Mouse (Mus musculus) kidney, postnatal 0 days (tissue): ENCODE measurements around the gene Unc5b. TPM values are rescaled to one million over a fixed set of nuclear protein-coding genes. Genes with fewer than 3 reads are reported as not detected.
A peak's percentile ranks its signal among the peaks of the same experiment; 100 is the strongest.

Source experiments
- ATAC-seq: fragments of 200-750 bp; cut with Nextera tagmentation; replicated peaks from 2 replicates; pipeline ENCODE4 v1.8.0; 2017; ENCODE audit warnings: low read depth, moderate number of reproducible peaks, moderate TSS enrichment, moderate library complexity; ENCODE audit not compliant: low FRiP score
- DNase-seq: peaks from one replicate; pipeline ENCODE4 v3.0.0-alpha.2; 2016; ENCODE audit warnings: low spot score
- H3K27ac ChIP-seq: fragments of 300-500 bp; sonication (generic); 2 replicates; pipeline ENCODE4 v1.5.1; 2014; ENCODE audit warnings: mild to moderate bottlenecking
- H3K27me3 ChIP-seq: fragments of 300-500 bp; sonication (generic); 2 replicates; pipeline ENCODE4 v1.6.1; 2014; ENCODE audit warnings: low read length, mixed read lengths; ENCODE audit not compliant: insufficient read depth
- H3K36me3 ChIP-seq: fragments of 300-500 bp; sonication (generic); 2 replicates; pipeline ENCODE4 v1.6.1; 2014; ENCODE audit warnings: low read length, mixed read lengths; ENCODE audit not compliant: insufficient read depth
- H3K4me1 ChIP-seq: fragments of 300-500 bp; sonication (generic); replicated peaks from 2 replicates; pipeline ENCODE4 v1.6.1; 2014; ENCODE audit warnings: antibody characterized with exemption, low read length, mixed read lengths; ENCODE audit not compliant: insufficient read depth
- H3K4me2 ChIP-seq: fragments of 300-500 bp; sonication (generic); 2 replicates; pipeline ENCODE4 v1.6.1; 2014; ENCODE audit warnings: mild to moderate bottlenecking, low read length, moderate library complexity, mixed read lengths
- H3K4me3 ChIP-seq: fragments of 300-500 bp; sonication (generic); replicated peaks from 2 replicates; pipeline ENCODE4 v1.5.1; 2014; ENCODE audit warnings: low read depth, low read length
- H3K9ac ChIP-seq: fragments of 300-500 bp; sonication (generic); 2 replicates; pipeline ENCODE4 v1.6.1; 2014; ENCODE audit warnings: low read depth, low read length
- H3K9me3 ChIP-seq: fragments of 300-500 bp; sonication (generic); replicated peaks from 2 replicates; pipeline ENCODE4 v1.6.1; 2016; ENCODE audit warnings: low read length, inconsistent platforms, mixed read lengths
- CTCF ChIP-seq: IDR thresholded peaks from 2 replicates; pipeline ENCODE4 v1.5.1; 2016; ENCODE audit warnings: antibody characterized with exemption, low read depth, mild to moderate bottlenecking, moderate library complexity
- WGBS: fragments of 180-500 bp; shearing (Covaris S2); extraction: QIAGEN DNeasy Blood & Tissue Kit; methylation state at CpG from one replicate; pipeline ENCODE4 v1.1.7; 2014; 5-methylcytosine and 5-hydroxymethylcytosine counted together
- polyA plus RNA-seq: library from polyadenylated mRNA; unstranded; fragments of >200 nt; fragmentation: Nextera tagmentation; extraction: Ambion mirVana; gene quantifications from 2 replicates; pipeline ENCODE4 v1.2.1, GENCODE M21; 2015

Unc5b gene
- polyA plus RNA-seq, 1 experiment from 2014 or later, result 7.8 TPM

DNA sequence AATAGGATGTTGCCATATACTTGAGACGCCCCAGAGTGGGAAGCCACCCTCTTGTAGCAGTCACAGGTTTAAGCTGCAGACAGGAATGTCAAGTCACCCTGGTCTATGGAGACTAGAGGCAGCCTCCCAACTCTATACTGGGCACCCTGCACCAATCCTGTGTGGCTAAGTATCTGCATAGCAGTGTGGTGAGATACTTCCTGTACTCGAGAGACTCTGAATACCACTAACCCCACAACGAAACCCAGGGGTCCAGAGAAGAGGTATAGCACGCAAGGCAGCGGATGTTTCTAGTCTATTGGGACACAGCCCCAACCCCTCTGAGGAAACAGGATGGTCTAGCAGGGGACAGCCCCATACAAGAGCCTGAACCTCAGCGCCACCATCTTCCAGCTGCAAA lies 22.9 kb downstream of the Unc5b start:
- Histone ChIP-seq H3K4me1 (peaks cover 63% of the 10 kb centered on the region), H3K4me2 (peak overlapping the region; percentile 27; the same call in 1 of the 2 replicates), H3K4me3 (no peak overlapping the region), H3K9ac (no peak overlapping the region), H3K9me3 (no peaks in the 10 kb centered on the region), H3K27me3 (no peaks in the 10 kb centered on the region), H3K36me3 (no peaks in the 10 kb centered on the region), H3K27ac (peak overlapping the region; percentile 75)
- DNase-seq, result no peak
- ATAC-seq, result no peak
- WGBS, result 57% methylated on average over 6 of the region's 6 CpGs
- no peak for TF ChIP-seq CTCF

DNA sequence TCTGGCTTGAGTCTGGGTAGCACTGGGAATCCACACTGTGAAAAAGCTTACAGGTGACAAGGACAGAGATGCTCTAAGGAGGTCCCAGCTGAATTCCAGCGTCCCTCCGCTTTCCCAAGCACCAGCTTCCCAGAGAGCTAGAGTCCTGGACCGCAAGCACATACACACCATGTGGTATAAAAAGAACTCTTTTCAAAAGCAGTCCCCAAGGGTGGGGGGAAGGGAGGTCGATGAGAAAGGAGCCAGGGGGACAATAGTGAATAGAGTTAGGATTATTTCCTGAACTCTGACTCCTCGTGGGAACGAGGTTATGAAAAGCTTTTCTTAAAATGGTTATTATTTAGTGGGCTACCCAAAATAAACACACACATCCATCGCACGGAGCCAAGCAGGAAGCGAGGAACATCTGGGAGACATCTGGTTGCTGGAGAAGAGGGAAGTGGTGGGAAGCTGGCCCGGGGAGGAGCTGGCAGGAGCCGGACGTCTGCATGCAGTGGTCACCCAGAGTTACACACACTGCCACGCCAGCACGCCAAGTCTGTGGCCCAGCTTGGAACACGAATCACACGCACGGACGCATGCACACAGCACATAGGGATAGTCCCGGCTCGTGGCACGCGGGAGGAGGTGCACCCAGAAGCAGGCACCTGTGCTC lies 23.7 kb downstream of the Unc5b start:
- DNase-seq (peak; percentile 86), ATAC-seq (no peak)
- Histone ChIP-seq H3K27ac (peak overlapping the region; percentile 75), H3K9me3 (no peaks in the 10 kb centered on the region), H3K4me2 (peak overlapping the region; percentile 27), H3K36me3 (no peaks in the 10 kb centered on the region), H3K9ac (no peak overlapping the region), H3K27me3 (no peaks in the 10 kb centered on the region), H3K4me3 (no peak overlapping the region), H3K4me1 (peaks cover 58% of the 10 kb centered on the region)
- WGBS, result 29% methylated on average over 22 of the region's 22 CpGs
- no peak for TF ChIP-seq CTCF

- no peak for ATAC-seq
- no peaks in the 10 kb centered on the region for H3K36me3 ChIP-seq
- H3K9me3 ChIP-seq, result no peaks in the 10 kb centered on the region
- H3K4me3 ChIP-seq, result no peak overlapping the region
- H3K4me1 ChIP-seq, result peaks cover 59% of the 10 kb centered on the region
- H3K4me2 ChIP-seq, result no peak overlapping the region
- no peak overlapping the region for H3K9ac ChIP-seq
- no peak for DNase-seq
- WGBS, result 76% methylated on average over 8 of the region's 8 CpGs
- TF ChIP-seq CTCF, result no peak
- no peak overlapping the region for H3K27ac ChIP-seq
- H3K27me3 ChIP-seq, result no peaks in the 10 kb centered on the region
Measured at GRCm38 (mm10) chr10:60806207-60806538, 25.2 kb downstream of the Unc5b start.

- ATAC-seq, result no peak
- no peak overlapping the region for H3K27ac ChIP-seq
- no peaks in the 10 kb centered on the region for H3K36me3 ChIP-seq
- no peaks in the 10 kb centered on the region for H3K27me3 ChIP-seq
- no peak overlapping the region for H3K4me2 ChIP-seq
- TF ChIP-seq CTCF, result no peak
- H3K4me1 ChIP-seq, result peaks cover 60% of the 10 kb centered on the region
- WGBS, result 55% methylated on average over 19 of the region's 21 CpGs
- no peak overlapping the region for H3K9ac ChIP-seq
- no peak overlapping the region for H3K4me3 ChIP-seq
- no peaks in the 10 kb centered on the region for H3K9me3 ChIP-seq
- DNase-seq, result no peak
Measured at GRCm38 (mm10) chr10:60805436-60806206, 25.8 kb downstream of the Unc5b start.

DNA sequence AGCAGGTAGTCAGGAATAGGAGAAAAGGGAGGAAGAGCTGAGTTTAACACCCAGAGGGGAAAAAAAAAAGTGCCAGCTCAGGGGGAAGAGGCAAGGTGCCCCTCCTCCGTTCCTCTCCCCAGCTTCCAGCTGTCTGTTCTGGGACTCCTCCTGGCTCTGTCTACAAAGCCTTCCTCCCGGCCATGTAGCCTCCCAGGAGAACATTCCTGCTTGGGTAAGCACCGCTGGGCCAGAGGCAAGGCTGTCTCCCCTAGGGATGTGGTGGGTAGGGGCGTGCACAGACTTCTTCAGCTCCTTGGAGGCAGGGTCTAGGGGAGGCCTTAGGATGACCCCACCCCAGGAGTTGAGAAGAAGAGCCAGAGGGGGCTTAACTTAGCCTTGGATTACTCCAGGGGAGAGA lies 26.5 kb downstream of the Unc5b start:
- no peak overlapping the region for H3K27ac ChIP-seq
- DNase-seq (no peak), ATAC-seq (no peak)
- peaks cover 63% of the 10 kb centered on the region for H3K4me1 ChIP-seq
- H3K9ac ChIP-seq, result no peak overlapping the region
- H3K9me3 ChIP-seq, result no peaks in the 10 kb centered on the region
- 53% methylated on average over 4 of the region's 4 CpGs for WGBS
- no peak overlapping the region for H3K4me3 ChIP-seq
- no peaks in the 10 kb centered on the region for H3K27me3 ChIP-seq
- no peaks in the 10 kb centered on the region for H3K36me3 ChIP-seq
- TF ChIP-seq CTCF, result no peak
- no peak overlapping the region for H3K4me2 ChIP-seq

- Histone ChIP-seq H3K27me3 (no peaks in the 10 kb centered on the region), H3K4me2 (no peak overlapping the region), H3K4me1 (peaks cover 70% of the 10 kb centered on the region), H3K4me3 (no peak overlapping the region), H3K9me3 (no peaks in the 10 kb centered on the region), H3K9ac (no peak overlapping the region), H3K36me3 (no peaks in the 10 kb centered on the region), H3K27ac (no peak overlapping the region)
- ATAC-seq (no peak), DNase-seq (no peak)
- no peak for TF ChIP-seq CTCF
- 83% methylated on average over 10 of the region's 10 CpGs for WGBS
Measured at GRCm38 (mm10) chr10:60803971-60804370, 27.4 kb downstream of the Unc5b start.
